Mouse (Mus musculus): ENCODE data around the gene Nlgn2.

GRCm38 (mm10) chr11:69795168-69795982 lies 42.2 kb downstream of the Nlgn2 start, which contains the start of gene Chrnb1:
- no peak for TF ChIP-seq GATA1 (IDR thresholded peaks at IDR 0.05; ENCODE audit: low read length)
- no peak for TF ChIP-seq TAL1 (IDR thresholded peaks at IDR 0.05; ENCODE audit: low read length)
